Mouse (Mus musculus) adrenal gland, postnatal 14 days (tissue): ENCODE results near the gene Sox5. TPM values are rescaled to one million over a fixed set of nuclear protein-coding genes. Genes with fewer than 3 reads are reported as not detected.

Source experiments
- DNase-seq: peaks from one replicate; pipeline ENCODE4 v3.0.0; 2021; ENCODE audit warnings: mixed read lengths
- total RNA-seq: library from RNA; stranded (reverse); gene quantifications from 2 replicates; pipeline ENCODE4 v1.2.3, GENCODE M21; 2021

Gene Sox5
- total RNA-seq, 1 experiment from 2014 or later: 18.5 TPM

GRCm38 (mm10) chr6:143841109-143841638 is 940.6 kb downstream of the Sox5 start:
- no peak for DNase-seq

GRCm38 (mm10) chr6:143838384-143839076 is 943.2 kb downstream of the Sox5 start:
- no peak for DNase-seq

GRCm38 (mm10) chr6:143835331-143835730 is 946.4 kb downstream of the Sox5 start:
- no peak for DNase-seq

- no peak for DNase-seq
Observed at GRCm38 (mm10) chr6:143833986-143834385, 947.8 kb downstream of the Sox5 start.

- DNase-seq: no peak
Observed at GRCm38 (mm10) chr6:143833182-143833558, 948.6 kb downstream of the Sox5 start.

- DNase-seq: no peak
Observed at GRCm38 (mm10) chr6:143832483-143833181, 949.1 kb downstream of the Sox5 start.

- DNase-seq: no peak
Observed at GRCm38 (mm10) chr6:143831246-143831645, 950.5 kb downstream of the Sox5 start.

GRCm38 (mm10) chr6:143830131-143830530 is 951.6 kb downstream of the Sox5 start:
- no peak for DNase-seq

GRCm38 (mm10) chr6:143826786-143827185 is 955.0 kb downstream of the Sox5 start:
- DNase-seq: no peak

GRCm38 (mm10) chr6:143825966-143826365 is 955.8 kb downstream of the Sox5 start:
- DNase-seq: no peak

GRCm38 (mm10) chr6:143825086-143825485 is 956.7 kb downstream of the Sox5 start:
- DNase-seq: peak; percentile 7

GRCm38 (mm10) chr6:143788446-143788845 is 993.3 kb downstream of the Sox5 start:
- DNase-seq: no peak

- no peak for DNase-seq
Observed at GRCm38 (mm10) chr6:143787360-143787759, 994.4 kb downstream of the Sox5 start.

- no peak for DNase-seq
Observed at GRCm38 (mm10) chr6:143785685-143786084, 996.1 kb downstream of the Sox5 start.
